Mouse (Mus musculus): ENCODE data around the gene Sf3a3.

- TF ChIP-seq CTCF (IDR thresholded peaks at IDR 0.05; ENCODE audit: low read depth) (no peak), EP300 (optimal IDR thresholded peaks at IDR 0.05) (no peak)
Measured at GRCm38 (mm10) chr4:124691455-124691854, 23.1 kb upstream of the Sf3a3 start.
